Mouse (Mus musculus) heart, embryonic 15.5 days (tissue): ENCODE results near the gene Fkbp10. TPM values are rescaled to one million over a fixed set of nuclear protein-coding genes. Genes with fewer than 3 reads are reported as not detected.
A peak's percentile ranks its signal among the peaks of the same experiment; 100 is the strongest.

Source experiments
- ATAC-seq: fragments of 200-750 bp; cut with Nextera tagmentation; replicated peaks from 2 replicates; pipeline ENCODE4 v1.8.0; 2017; ENCODE audit warnings: low read depth, moderate TSS enrichment; ENCODE audit not compliant: insufficient number of reproducible peaks, insufficient read depth, low FRiP score
- H3K27ac ChIP-seq: fragments of 300-500 bp; sonication (generic); 2 replicates; pipeline ENCODE4 v1.5.1; 2015; ENCODE audit warnings: mild to moderate bottlenecking, inconsistent platforms
- H3K27me3 ChIP-seq: fragments of 300-500 bp; sonication (generic); 2 replicates; pipeline ENCODE4 v1.6.1; 2015; ENCODE audit warnings: inconsistent platforms
- H3K36me3 ChIP-seq: fragments of 300-500 bp; sonication (generic); 2 replicates; pipeline ENCODE4 v1.6.1; 2015; ENCODE audit warnings: mild to moderate bottlenecking, inconsistent platforms
- H3K4me1 ChIP-seq: fragments of 300-500 bp; sonication (generic); replicated peaks from 2 replicates; pipeline ENCODE4 v1.6.1; 2015; ENCODE audit warnings: inconsistent platforms
- H3K4me2 ChIP-seq: fragments of 300-500 bp; sonication (generic); 2 replicates; pipeline ENCODE4 v1.6.1; 2015; ENCODE audit warnings: inconsistent platforms, mild to moderate bottlenecking, moderate library complexity
- H3K4me3 ChIP-seq: fragments of 300-500 bp; sonication (generic); 2 replicates; pipeline ENCODE4 v1.5.1; 2015; ENCODE audit warnings: mild to moderate bottlenecking, inconsistent platforms
- H3K9ac ChIP-seq: fragments of 300-500 bp; sonication (generic); 2 replicates; pipeline ENCODE4 v1.6.1; 2015; ENCODE audit warnings: mild to moderate bottlenecking, inconsistent platforms
- H3K9me3 ChIP-seq: fragments of 300-500 bp; sonication (generic); replicated peaks from 2 replicates; pipeline ENCODE4 v1.6.1; 2016; ENCODE audit warnings: inconsistent platforms
- WGBS: fragments of 180-500 bp; shearing (Covaris S2); methylation state at CpG from one replicate; pipeline ENCODE4 v1.1.7; 2015; ENCODE audit warnings: mixed read lengths; 5-methylcytosine and 5-hydroxymethylcytosine counted together
- polyA plus RNA-seq: library from polyadenylated mRNA; unstranded; fragments of >200 nt; fragmentation: Nextera tagmentation; extraction: Ambion mirVana; gene quantifications from 2 replicates; pipeline ENCODE4 v1.2.1, GENCODE M21; 2015

The Fkbp10 gene
- polyA plus RNA-seq, 1 experiment from 2014 or later = 86.3 TPM

- WGBS = 85% methylated on average over 3 of the region's 3 CpGs
- H3K36me3 ChIP-seq = peaks cover 61% of the 10 kb centered on the region
- peaks cover 41% of the 10 kb centered on the region for H3K4me1 ChIP-seq
- H3K4me2 ChIP-seq = no peak overlapping the region
- H3K9ac ChIP-seq = no peak overlapping the region
- no peak overlapping the region for H3K4me3 ChIP-seq
- no peaks in the 10 kb centered on the region for H3K9me3 ChIP-seq
- no peak for ATAC-seq
- H3K27me3 ChIP-seq = no peaks in the 10 kb centered on the region
- no peak overlapping the region for H3K27ac ChIP-seq
Observed at GRCm38 (mm10) chr11:100385016-100385415, 30.5 kb upstream of the Fkbp10 start.

- peaks cover 56% of the 10 kb centered on the region for H3K4me1 ChIP-seq
- peak overlapping the region; percentile 88 for H3K27ac ChIP-seq
- WGBS = 53% methylated on average over 5 of the region's 5 CpGs
- no peak overlapping the region for H3K9ac ChIP-seq
- no peaks in the 10 kb centered on the region for H3K9me3 ChIP-seq
- no peak overlapping the region for H3K4me2 ChIP-seq
- H3K4me3 ChIP-seq = no peak overlapping the region
- ATAC-seq = no peak
- peaks cover 45% of the 10 kb centered on the region for H3K36me3 ChIP-seq
- H3K27me3 ChIP-seq = no peaks in the 10 kb centered on the region
Observed at GRCm38 (mm10) chr11:100386586-100386985, 28.9 kb upstream of the Fkbp10 start.

GRCm38 (mm10) chr11:100387111-100387510 is 28.4 kb upstream of the Fkbp10 start:
- Histone ChIP-seq H3K36me3 (peaks cover 41% of the 10 kb centered on the region), H3K4me3 (no peak overlapping the region; the same call in 1 of the 2 replicates), H3K27me3 (no peaks in the 10 kb centered on the region), H3K27ac (peak overlapping the region; percentile 88), H3K9ac (no peak overlapping the region), H3K4me1 (peaks cover 61% of the 10 kb centered on the region), H3K9me3 (no peaks in the 10 kb centered on the region), H3K4me2 (0 out of 2 replicates have a peak overlapping the region, but pooled peaks have one; percentile 52)
- ATAC-seq = no peak
- 84% methylated on average over 6 of the region's 6 CpGs for WGBS

GRCm38 (mm10) chr11:100387589-100388375 is 27.7 kb upstream of the Fkbp10 start:
- ATAC-seq = peak; percentile 69
- peaks cover 67% of the 10 kb centered on the region for H3K4me1 ChIP-seq
- H3K9ac ChIP-seq = peak overlapping the region; percentile 31; the same call in 1 of the 2 replicates
- H3K4me3 ChIP-seq = peak overlapping the region; percentile 5; the same call in 1 of the 2 replicates
- H3K27ac ChIP-seq = peak overlapping the region; percentile 88
- 23% methylated on average over 14 of the region's 14 CpGs for WGBS
- H3K9me3 ChIP-seq = no peaks in the 10 kb centered on the region
- peaks cover 35% of the 10 kb centered on the region for H3K36me3 ChIP-seq
- H3K4me2 ChIP-seq = peak overlapping the region; percentile 52
- no peaks in the 10 kb centered on the region for H3K27me3 ChIP-seq

GRCm38 (mm10) chr11:100388588-100388987 is 26.9 kb upstream of the Fkbp10 start:
- Histone ChIP-seq H3K4me3 (peak overlapping the region; percentile 5), H3K9me3 (no peaks in the 10 kb centered on the region), H3K4me2 (peak overlapping the region; percentile 52), H3K36me3 (peaks cover 27% of the 10 kb centered on the region), H3K9ac (peak overlapping the region; percentile 19; the same call in 1 of the 2 replicates), H3K27me3 (no peaks in the 10 kb centered on the region), H3K27ac (peak overlapping the region; percentile 88), H3K4me1 (peaks cover 76% of the 10 kb centered on the region)
- no peak for ATAC-seq
- WGBS = 43% methylated on average over 6 of the region's 6 CpGs

GRCm38 (mm10) chr11:100389931-100390445 is 25.5 kb upstream of the Fkbp10 start:
- Histone ChIP-seq H3K4me3 (peak overlapping the region; percentile 9; the same call in 1 of the 2 replicates), H3K27me3 (no peaks in the 10 kb centered on the region), H3K4me1 (peaks cover 90% of the 10 kb centered on the region), H3K36me3 (peaks cover 13% of the 10 kb centered on the region), H3K4me2 (peak overlapping the region; percentile 48), H3K9ac (peak overlapping the region; percentile 32), H3K9me3 (no peaks in the 10 kb centered on the region), H3K27ac (peak overlapping the region; percentile 88)
- peak; percentile 20; the same call in 1 of the 2 replicates for ATAC-seq
- WGBS = 20% methylated on average over 8 of the region's 8 CpGs

- Histone ChIP-seq H3K27me3 (no peaks in the 10 kb centered on the region), H3K4me3 (peak overlapping the region; percentile 9; the same call in 1 of the 2 replicates)
Observed at GRCm38 (mm10) chr11:100391081-100391883, 24.2 kb upstream of the Fkbp10 start.

GRCm38 (mm10) chr11:100391884-100392345 is 23.6 kb upstream of the Fkbp10 start:
- Histone ChIP-seq H3K9me3 (no peaks in the 10 kb centered on the region), H3K4me1 (peaks cover 96% of the 10 kb centered on the region), H3K4me3 (no peak overlapping the region), H3K36me3 (no peaks in the 10 kb centered on the region), H3K9ac (no peak overlapping the region), H3K27me3 (no peaks in the 10 kb centered on the region), H3K4me2 (no peak overlapping the region), H3K27ac (peak overlapping the region; percentile 88)
- no peak for ATAC-seq
- 93% methylated on average over 7 of the region's 7 CpGs for WGBS

More at GRCm38 (mm10) chr11:100391081-100391883, 24.2 kb upstream of the Fkbp10 start:
- Histone ChIP-seq H3K27ac (peak overlapping the region; percentile 88), H3K4me1 (peaks cover 99% of the 10 kb centered on the region), H3K4me2 (peak overlapping the region; percentile 48), H3K9me3 (no peaks in the 10 kb centered on the region), H3K9ac (peak overlapping the region; percentile 32; the same call in 1 of the 2 replicates), H3K36me3 (no peaks in the 10 kb centered on the region; the same call in 1 of the 2 replicates)
- ATAC-seq = peak; percentile 50
- WGBS = 38% methylated on average over 9 of the region's 9 CpGs

- no peaks in the 10 kb centered on the region for H3K27me3 ChIP-seq
- peaks cover 86% of the 10 kb centered on the region for H3K4me1 ChIP-seq
- 73% methylated on average over 5 of the region's 5 CpGs for WGBS
- no peaks in the 10 kb centered on the region for H3K36me3 ChIP-seq
- ATAC-seq = no peak
- 0 out of 2 replicates have a peak overlapping the region, but pooled peaks have one; percentile 19 for H3K4me2 ChIP-seq
- H3K9me3 ChIP-seq = no peaks in the 10 kb centered on the region
- H3K9ac ChIP-seq = no peak overlapping the region
- H3K4me3 ChIP-seq = no peak overlapping the region
- H3K27ac ChIP-seq = peak overlapping the region; percentile 32; the same call in 1 of the 2 replicates
Observed at GRCm38 (mm10) chr11:100392958-100393357, 22.5 kb upstream of the Fkbp10 start.

GRCm38 (mm10) chr11:100393733-100394132 is 21.8 kb upstream of the Fkbp10 start:
- Histone ChIP-seq H3K27me3 (no peaks in the 10 kb centered on the region), H3K27ac (no peak overlapping the region), H3K4me3 (peak overlapping the region; percentile 6; the same call in 1 of the 2 replicates), H3K36me3 (no peaks in the 10 kb centered on the region), H3K9ac (no peak overlapping the region), H3K4me2 (peak overlapping the region; percentile 19), H3K9me3 (no peaks in the 10 kb centered on the region), H3K4me1 (peaks cover 81% of the 10 kb centered on the region)
- WGBS = 46% methylated on average over 7 of the region's 7 CpGs
- ATAC-seq = no peak
